Mouse (Mus musculus) central nervous system, embryonic 14 days (tissue): ENCODE data around the gene Foxp3. TPM values are rescaled to one million over a fixed set of nuclear protein-coding genes. Genes with fewer than 3 reads are reported as not detected.

ENCODE experiments used
- polyA plus RNA-seq: library from polyadenylated mRNA; depleted of rRNA; stranded (reverse); fragments of >200 nt; gene quantifications from 2 replicates; pipeline ENCODE4 v1.2.3, GENCODE M21; 2012; rRNA removed

Gene Foxp3
- 0.05 and 0.10 TPM in 2 replicates for polyA plus RNA-seq

DNA sequence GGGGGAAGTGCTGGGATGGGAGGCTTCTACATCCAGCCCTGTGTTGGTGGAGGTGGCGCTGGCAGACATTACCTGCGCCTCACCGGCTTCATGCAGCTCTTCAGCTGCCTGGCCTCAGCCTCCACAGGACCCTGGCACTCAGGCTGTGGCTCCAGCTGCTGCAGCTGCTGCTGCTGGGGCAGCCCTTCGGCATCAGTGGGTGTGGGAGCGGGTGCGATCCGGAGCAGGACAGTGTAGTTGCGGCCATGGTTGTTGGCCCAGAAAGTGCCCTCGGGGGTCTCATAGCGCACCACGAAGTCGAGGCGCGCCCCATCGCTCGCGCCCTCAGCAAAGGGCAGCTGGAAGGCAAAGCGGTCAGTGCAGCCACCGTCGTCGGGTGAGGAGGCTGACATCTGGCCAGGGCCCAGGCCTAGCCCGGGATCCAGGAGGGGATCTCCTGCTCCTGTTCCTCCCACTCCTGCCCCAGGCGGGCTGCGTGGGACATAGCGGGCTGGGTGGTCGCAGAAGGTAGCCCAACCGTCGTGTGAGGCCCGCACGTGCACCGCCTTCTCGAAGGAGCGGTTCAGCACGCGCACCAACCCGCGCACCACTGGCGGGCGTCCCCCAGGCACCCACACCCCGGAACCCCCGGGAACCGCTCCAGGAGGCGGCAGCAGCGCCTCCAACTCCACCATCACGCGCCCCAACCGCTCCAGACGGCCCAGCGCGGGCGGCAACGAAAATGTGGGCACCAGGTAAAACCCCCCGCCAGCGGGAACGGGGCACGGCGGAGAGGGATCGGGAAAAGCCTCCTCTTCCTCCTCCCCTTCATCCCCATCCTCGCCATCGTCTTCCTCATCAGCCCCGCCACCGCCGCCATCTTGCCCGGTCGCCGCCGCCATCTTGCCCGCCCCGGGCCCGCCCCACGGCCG is at the start of gene Foxp3:
TSS of gene Foxp3 (plus strand) at position 469 of the 911 bp plus-strand sequence.

GRCm38 (mm10) chrX:7574087-7574884 is 842 bp downstream of the Foxp3 start, which contains the start of gene Ppp1r3f:
Ppp1r3f (minus strand) TSS chrX:7574283.

DNA sequence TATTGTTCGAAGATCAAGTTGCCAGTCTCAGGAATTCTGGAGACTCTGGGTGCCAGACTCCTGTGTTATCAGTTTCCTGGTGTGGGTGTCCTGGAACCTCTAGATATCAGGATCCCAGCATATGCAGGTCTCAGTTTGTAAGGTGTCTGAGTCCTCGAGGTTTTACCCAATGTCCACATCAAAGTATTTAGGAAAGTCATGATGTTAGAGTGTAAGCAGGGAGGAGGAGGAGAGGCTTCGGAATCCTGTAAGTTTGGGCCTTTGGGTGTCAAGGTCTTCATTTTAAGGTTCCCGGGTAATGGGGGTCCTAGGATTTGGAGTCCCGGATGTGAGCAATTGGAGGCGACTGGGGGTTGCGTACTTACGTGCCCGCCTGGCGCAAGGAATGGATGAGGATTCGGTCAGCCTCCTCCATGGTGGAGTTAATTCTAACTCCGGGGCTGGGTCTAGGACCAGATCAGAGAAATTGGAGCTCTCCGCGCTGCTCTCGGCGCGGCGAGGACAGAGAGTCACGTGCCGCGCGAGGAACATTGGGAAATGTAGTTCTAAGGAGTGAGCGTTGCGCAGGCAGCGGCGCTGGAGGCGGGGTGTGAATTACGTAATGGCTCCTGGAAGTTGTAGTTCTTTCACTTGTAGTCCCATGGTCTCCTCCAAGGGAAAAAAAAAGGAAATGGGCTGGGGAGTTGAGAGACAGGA is 31.6 kb downstream of the Foxp3 start, which contains the start of gene Ccdc22:
TSS of gene Ccdc22 (minus strand) at position 639 of the 696 bp plus-strand sequence.

DNA sequence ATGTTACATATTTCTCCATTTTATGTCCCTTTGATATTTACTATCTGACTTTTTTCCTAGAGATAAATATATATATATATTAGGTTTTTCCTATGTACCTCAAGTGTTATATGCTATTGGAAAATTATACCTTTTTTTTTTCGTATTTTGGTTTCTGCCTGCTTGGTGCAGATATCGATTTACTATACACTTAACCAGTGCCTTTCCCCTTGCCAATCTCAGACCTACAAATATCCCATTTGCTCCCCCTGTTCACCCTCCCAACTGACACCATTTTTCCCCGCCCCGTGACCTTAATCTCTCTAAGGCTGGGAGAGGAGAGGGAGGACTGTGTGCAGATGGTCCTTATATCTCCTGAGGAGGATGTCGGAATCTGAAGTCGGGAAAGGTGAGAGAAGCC is 33.3 kb downstream of the Foxp3 start, which contains the start of gene Cacna1f:
TSS of gene Cacna1f (plus strand) at position 301 of the 400 bp plus-strand sequence.

DNA sequence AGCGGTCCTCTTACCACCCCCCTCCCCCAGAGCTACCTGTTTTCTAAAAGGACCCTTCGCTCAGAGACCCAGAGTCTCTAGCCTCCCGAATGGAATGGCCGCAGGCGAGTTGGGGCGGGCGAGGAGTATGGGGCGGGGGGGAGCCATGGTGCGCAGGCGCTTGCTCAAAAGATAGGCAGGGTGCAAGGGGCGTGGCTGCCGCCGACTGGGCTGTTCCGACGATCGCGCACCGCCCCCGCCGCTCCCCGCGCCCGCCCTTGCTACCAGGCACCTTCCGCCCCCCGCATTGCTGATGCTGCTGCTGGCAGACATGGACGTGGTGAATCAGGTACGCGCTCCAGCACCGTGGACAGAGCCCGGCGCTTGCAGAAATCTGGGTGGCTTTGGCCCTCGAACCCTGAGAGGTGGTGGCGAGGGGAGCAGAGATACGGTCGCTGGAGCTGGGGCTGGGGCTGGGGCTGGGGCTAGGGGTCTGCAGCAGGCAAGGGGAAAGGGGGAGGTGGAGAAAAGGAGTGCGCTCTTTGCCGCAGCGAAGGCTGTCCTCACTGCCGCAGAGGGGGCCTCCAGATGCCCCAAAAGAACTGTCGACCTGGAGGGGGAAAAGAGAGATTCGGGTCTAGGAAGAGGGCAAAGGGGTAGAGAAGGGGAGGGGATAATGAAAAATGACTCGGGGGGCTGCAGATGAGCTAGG is 65.1 kb downstream of the Foxp3 start, which contains the start of gene Syp:
TSS of gene Syp (plus strand) at position 71 of the 691 bp plus-strand sequence.

Other genes with a start within 250 kb of the Foxp3 start
- gene Usp27x, start 197.8 kb upstream of the Foxp3 start, polyA plus RNA-seq, result 6.0 and 6.1 TPM in 2 replicates
- 8.5 and 9.5 TPM in 2 replicates for gene Ppp1r3f, start 639 bp downstream of the Foxp3 start, polyA plus RNA-seq
- 31.5 and 35.4 TPM in 2 replicates for gene Ccdc22, start 31.9 kb downstream of the Foxp3 start, polyA plus RNA-seq
- gene Cacna1f, start 33.4 kb downstream of the Foxp3 start, polyA plus RNA-seq, result 0.18 and 0.19 TPM in 2 replicates
- gene Syp, start 64.8 kb downstream of the Foxp3 start, polyA plus RNA-seq, result 161 and 177 TPM in 2 replicates
- gene Prickle3, start 83.6 kb downstream of the Foxp3 start, polyA plus RNA-seq, result 3.5 and 6.4 TPM in 2 replicates
- 46.2 and 64.5 TPM in 2 replicates for gene Plp2, start 97.7 kb downstream of the Foxp3 start, polyA plus RNA-seq
- 0.20 and 0.29 TPM in 2 replicates for gene Magix, start 107.6 kb downstream of the Foxp3 start, polyA plus RNA-seq
- gene Gpkow, start 123.5 kb downstream of the Foxp3 start, polyA plus RNA-seq, result 29.7 and 33.7 TPM in 2 replicates
- 47.9 and 48.4 TPM in 2 replicates for gene Wdr45, start 140.7 kb downstream of the Foxp3 start, polyA plus RNA-seq
- 0.57 and 0.83 TPM in 2 replicates for gene Gm45208, start 148.6 kb downstream of the Foxp3 start, polyA plus RNA-seq
- 99.6 and 106 TPM in 2 replicates for gene Praf2, start 154.8 kb downstream of the Foxp3 start, polyA plus RNA-seq
- 60.1 and 61.7 TPM in 2 replicates for gene Ccdc120, start 177.3 kb downstream of the Foxp3 start, polyA plus RNA-seq
- 17.1 and 19.2 TPM in 2 replicates for gene Tfe3, start 188.9 kb downstream of the Foxp3 start, polyA plus RNA-seq
- gene Gripap1, start 216.1 kb downstream of the Foxp3 start, polyA plus RNA-seq, result 93.9 and 102 TPM in 2 replicates
- 4.7 and 5.3 TPM in 2 replicates for gene Kcnd1, start 248.6 kb downstream of the Foxp3 start, polyA plus RNA-seq